Mouse (Mus musculus) CH12F3 (cell line): Measurements from ENCODE around the gene Otop2.

ENCODE experiments used
- in situ Hi-C: fragments of 300-500 bp; cut with MboI; formaldehyde crosslinking; loops from 2 replicates; pipeline ENCODE4 v1.14.3; 2020; ENCODE audit warnings: low sequenced_read_pairs

Otop2 gene

DNA sequence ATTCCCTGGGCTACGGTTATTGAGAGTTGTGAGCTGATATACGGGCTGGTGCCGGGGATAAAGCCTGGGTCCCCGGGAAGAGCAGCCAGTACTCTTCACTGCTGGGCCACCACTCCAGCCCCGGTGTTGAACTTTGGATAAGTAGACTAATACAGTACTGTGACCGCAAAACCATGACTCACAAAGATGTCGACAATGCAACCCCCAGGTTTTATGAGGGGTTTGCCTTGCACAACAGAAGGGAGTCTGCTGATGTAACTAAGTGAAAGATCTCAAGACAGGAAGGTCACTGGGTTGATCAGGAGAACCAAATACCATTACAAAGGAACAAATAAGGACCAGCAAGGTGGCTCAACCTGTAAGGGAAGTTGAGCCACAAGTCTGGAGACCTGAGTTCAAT is 69.8 kb downstream of the Otop2 start:
- in situ Hi-C loops: no loop called here

GRCm38 (mm10) chr11:115377254-115377653 is 70.3 kb downstream of the Otop2 start:
- in situ Hi-C loops: no loop called here

GRCm38 (mm10) chr11:115377854-115378253 is 70.9 kb downstream of the Otop2 start:
- in situ Hi-C loops: no loop called here

DNA sequence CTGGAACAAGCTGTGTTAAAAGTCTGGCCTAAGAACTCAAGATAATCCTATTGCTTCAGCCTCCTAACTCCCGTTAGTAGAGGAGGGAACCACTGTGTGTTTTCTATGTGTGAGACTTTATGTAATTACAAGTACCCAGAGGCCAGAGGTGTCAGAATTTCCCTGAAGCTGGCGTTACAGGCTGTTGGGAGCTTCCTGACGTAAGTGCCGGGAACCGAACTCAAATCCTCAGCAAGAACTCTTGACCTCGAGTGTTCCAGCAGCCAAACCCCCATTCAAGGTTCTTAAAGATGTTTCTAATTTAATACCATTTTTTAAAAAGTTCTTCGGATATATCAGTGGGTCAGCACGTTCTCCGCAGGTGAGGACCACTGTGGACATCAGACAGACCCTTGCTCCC is 74.3 kb downstream of the Otop2 start:
- in situ Hi-C loops: no loop called here
